Mouse (Mus musculus) spleen, adult 12 weeks (tissue): ENCODE measurements around the gene Olfr700.
"Not testable (repeated sequence)": the region's sequence is repeated elsewhere in the genome, so short reads cannot be mapped to it uniquely, and the experiment has no call there.

Source experiments
- DNase-seq: peaks from one replicate; pipeline ENCODE4 v3.0.0; 2022; ENCODE audit warnings: low spot score

Olfr700 gene

DNA sequence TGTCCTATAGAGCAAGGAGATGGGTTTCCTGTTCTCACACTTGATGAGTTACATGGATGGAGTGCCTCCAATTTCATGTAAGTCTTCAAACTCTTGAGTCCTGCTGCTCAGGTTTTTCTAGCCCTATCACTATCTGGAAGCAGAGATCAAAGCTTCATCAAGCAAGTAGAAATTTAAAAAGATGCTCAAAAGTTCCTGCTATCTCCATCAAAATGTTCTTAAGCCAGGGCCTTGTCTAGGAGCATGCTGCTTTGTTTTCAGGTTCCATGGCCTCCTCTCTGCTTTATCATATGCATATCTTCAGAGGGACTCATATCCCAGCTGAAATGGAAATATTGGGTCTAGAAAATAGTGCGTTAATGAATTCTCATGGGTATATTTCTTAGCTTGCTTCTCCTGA, at the start of gene Olfr700:
Olfr700 (minus strand) TSS at position 101 of the 400 bp plus-strand sequence.
- no peak for DNase-seq

DNA sequence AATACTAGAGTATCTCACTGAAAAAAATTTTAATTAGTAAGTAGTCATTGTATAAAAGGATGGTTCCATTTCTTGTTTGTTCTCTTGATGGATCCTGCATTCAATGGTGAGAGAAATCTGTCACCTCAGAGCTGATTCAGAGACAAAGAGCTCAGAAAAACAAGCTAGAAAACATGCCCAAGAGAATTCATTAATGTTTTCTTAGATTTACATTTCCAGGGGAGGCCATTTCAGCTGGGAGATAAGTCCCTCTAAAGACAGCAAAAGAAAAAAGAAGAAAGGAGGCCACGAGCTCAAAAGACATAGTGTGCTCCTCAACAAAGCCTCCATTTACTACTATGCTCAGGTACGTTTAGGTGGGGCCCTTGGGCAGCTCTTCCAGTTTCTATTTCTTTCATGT, 34.4 kb upstream of the Olfr700 start, which contains the start of gene Olfr703:
Olfr703 (plus strand) TSS at position 301 of the 400 bp plus-strand sequence.
- no peak for DNase-seq

DNA sequence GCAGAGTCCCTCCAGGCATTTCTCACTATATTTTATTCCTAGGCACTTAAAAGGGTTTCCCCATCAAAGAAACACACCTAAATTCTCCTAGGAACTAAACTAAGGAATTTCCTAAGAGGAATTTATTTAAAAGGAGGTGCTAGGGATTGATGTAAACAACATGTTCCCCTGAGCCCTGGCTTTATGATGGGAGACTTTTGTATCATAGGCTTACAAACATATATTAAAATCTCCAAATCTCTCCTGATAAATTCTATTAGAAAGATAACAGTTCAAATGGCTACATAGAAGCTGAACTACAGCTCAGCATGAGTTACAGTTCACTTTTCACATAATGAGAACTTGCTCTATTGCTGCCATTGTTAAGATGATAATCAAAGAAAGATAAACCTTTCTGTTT, 25.2 kb upstream of the Olfr700 start, which contains the start of gene Olfr702:
Olfr702 (minus strand) TSS at position 101 of the 400 bp plus-strand sequence.
- no peak for DNase-seq

DNA sequence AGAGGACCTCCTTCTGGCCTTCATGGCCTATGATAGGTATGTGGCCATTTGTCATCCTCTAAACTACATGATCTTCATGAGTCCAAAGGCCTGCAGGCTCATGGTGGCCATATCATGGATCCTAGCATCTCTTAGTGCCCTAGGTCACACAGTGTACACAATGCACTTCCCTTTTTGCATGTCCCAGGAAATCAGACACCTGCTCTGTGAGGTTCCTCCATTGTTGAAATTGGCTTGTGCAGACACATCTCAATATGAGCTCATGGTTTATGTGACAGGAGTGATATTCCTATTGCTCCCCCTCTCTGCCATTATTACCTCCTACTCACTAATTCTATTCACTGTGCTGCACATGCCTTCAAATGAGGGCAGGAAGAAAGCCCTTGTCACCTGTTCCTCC, 9.8 kb upstream of the Olfr700 start:
- DNase-seq = no peak

DNA sequence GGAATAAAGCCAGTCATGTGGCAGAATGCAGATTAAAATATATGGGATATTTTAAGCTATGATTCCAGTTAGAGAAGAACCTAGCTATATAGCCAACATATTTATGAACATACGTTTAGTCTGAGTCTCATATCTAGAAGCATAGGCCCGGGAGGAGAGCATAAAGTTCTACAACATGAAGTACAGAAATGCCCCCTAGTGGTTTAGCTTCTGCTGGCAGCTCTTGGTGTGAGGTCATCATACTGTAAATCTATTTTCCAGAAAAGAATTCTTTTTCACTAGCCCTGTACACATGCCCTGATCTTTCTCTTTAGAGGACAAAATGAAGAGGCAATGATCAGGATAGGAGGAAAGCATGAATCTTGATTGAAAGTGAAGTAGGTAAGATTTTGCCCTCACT, 7.1 kb upstream of the Olfr700 start:
- no peak for DNase-seq

DNA sequence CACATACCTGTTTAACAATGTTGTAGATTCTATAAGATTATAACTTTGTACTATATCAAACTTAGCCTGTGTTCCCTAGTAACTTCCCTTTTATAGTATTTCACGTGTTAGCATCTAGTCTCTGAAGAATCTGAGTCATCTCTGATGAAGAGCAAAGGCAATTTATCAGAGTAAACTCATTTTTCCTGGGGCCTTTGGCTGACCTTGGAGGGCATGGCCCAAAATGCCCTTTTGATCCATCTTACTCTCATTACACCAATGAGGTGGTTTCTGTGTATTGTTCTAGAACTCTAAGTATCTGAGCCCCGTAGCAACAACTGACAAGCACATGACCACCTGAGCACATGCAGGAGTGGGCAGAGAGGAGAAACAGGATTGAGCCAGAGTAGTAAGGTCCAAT, 5.2 kb upstream of the Olfr700 start, which contains the start of gene Olfr701:
Olfr701 (plus strand) TSS at position 301 of the 400 bp plus-strand sequence.
- no peak for DNase-seq

DNA sequence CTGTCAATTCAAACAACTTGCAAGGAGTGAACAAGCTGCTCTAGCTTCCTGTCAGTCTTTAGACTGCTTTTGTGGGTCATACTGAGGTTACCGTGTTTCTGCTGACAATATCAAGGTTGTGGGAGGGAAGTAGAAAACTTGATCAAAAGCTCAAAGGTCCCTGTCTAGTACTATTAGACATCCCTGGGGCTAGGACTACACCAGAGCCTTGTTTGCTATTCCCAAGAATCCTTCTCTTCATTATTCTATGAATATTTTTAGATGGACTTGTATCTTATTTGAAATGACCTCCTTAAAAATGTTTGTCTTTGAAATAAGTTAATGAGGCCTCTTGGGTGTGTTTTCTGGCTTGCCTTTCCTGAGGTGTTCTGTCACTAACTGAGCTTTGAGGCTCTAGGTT, 15.5 kb downstream of the Olfr700 start, which contains the start of gene Olfr699:
Olfr699 (minus strand) TSS at position 101 of the 400 bp plus-strand sequence.
- no peak for DNase-seq

DNA sequence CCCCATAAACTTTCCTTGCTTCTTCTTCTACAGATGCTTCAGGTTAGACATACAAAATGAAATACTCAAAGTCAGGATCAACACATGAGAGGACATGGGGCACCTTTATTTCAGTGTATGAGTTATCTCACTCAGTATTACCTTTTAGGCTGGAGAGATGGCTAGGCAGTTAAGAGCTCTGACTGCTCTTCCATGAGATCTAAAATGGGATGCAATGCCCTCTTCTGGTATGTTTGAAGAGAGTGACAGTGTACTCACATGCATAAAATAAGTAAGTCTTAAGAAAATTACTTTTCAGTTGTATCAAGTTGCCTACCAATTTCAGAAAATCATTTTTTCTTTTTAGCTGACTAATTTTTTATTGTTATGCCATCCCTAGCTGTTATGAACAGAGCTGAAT, 20.3 kb downstream of the Olfr700 start:
- DNase-seq = no peak

DNA sequence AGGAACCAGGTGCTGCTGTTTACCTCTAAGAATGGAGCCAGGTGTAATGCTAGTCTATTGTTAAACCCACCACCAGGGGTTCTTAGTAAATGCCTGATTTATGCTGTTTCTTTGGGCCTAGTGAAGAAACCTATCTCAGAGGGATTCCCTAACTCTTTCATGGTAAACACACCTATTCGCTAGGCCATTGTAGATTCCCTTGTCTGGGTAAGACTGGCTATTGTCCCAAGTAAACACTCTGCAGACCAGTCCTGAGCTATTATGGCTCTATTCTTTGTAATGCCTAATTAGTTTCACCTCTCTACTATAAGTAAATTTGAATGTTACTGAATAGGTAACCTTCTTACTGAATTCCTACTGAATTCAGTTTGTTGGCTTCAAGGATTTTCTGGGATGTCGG, 47.6 kb downstream of the Olfr700 start:
- DNase-seq = not testable (repeated sequence)

DNA sequence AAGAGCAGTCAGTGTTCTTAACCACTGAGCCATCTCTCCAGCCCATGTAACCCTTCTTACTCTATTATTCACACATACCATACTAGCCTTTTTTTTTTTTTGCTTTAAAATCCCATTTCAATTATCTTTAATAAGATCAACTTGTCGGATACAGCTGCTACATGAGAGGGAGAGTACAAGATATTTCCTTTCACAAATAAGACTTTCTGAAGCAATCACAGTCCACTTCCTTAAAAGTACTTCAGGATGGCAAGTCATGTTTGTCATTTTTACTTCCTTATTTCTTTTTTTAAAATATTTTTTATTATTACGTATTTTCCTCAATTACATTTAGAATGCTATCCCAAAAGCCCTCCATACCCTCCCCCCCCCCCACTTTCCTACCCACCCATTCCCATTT, 49.8 kb downstream of the Olfr700 start:
- no peak for DNase-seq
